Mouse (Mus musculus) Patski (cell line): ENCODE results near the gene Usp39. TPM values are rescaled to one million over a fixed set of nuclear protein-coding genes. Genes with fewer than 3 reads are reported as not detected.
A peak's percentile ranks its signal among the peaks of the same experiment; 100 is the strongest.

Experiments
- ATAC-seq: fragments of 100-300 bp; one replicate; pipeline ENCODE4 v1.8.0; 2021
- CTCF ChIA-PET: fragments of 350-600 bp; sonication (Branson Sonifier 250); formaldehyde crosslinking; loops from one replicate; lab custom pipeline; 2022; ENCODE audit warnings: inconsistent platforms; lab: Charles Lee
- POLR2A ChIA-PET: fragments of 350-600 bp; sonication (Branson Sonifier 250); formaldehyde crosslinking; loops from one replicate; lab custom pipeline; 2022; ENCODE audit warnings: antibody characterized with exemption, inconsistent platforms; lab: Charles Lee
- DNase-seq: peaks from one replicate; pipeline ENCODE4 v3.0.0-alpha.2; 2011; ENCODE audit warnings: low read depth, low spot score
- H3K27me3 ChIP-seq: fragments of 371-371 bp; one replicate; pipeline ENCODE4 v1.5.1; 2021
- CTCF ChIP-seq: fragments of 100-300 bp; IDR thresholded peaks from one replicate; pipeline ENCODE4 v1.5.1; 2021
- in situ Hi-C: fragments of 300-500 bp; cut with MboI; formaldehyde crosslinking; loops from 3 replicates; pipeline ENCODE4 v1.11.1; 2018; ENCODE audit warnings: low pct_unique_long_range_greater_than_20kb, mixed read lengths
- polyA plus RNA-seq: library from polyadenylated mRNA; unstranded; gene quantifications from one replicate; pipeline ENCODE4 v1.2.3, GENCODE M21; 2021

Usp39 gene
- polyA plus RNA-seq: 64.7 TPM

- CTCF ChIA-PET: interaction anchor here (0.9 to 1.9 kb wide), 5 partner anchors 10 to 190 kb away, joined by 3 to 6 read pairs (median 4); partner anchors contain the start of gene Tmem150a
- no peaks in the 10 kb centered on the region for H3K27me3 ChIP-seq
- ATAC-seq (peak; percentile 74), DNase-seq (peak; percentile 77)
- POLR2A ChIA-PET: interaction anchor here (1.2 to 1.5 kb wide), 2 partner anchors 11 to 43 kb away, joined by 3 to 8 read pairs; partner anchors contain the start of gene Tmem150a
- in situ Hi-C loops: no loop called here
- TF ChIP-seq CTCF: no peak
Measured at GRCm38 (mm10) chr6:72345074-72345567, at the start of gene Usp39. TSS of gene Usp39 (minus strand) at chr6:72345184.

- ChIA-PET POLR2A (no interaction called here), CTCF (interaction anchor here (1.3 kb wide), 1 partner anchor 10 kb away, joined by 4 read pairs; no protein-coding TSS in a partner anchor)
- H3K27me3 ChIP-seq: no peaks in the 10 kb centered on the region
- ATAC-seq (no peak), DNase-seq (no peak)
- TF ChIP-seq CTCF: no peak
- in situ Hi-C loops: no loop called here
Measured at GRCm38 (mm10) chr6:72392341-72392740, 47.4 kb upstream of the Usp39 start.

- no peaks in the 10 kb centered on the region for H3K27me3 ChIP-seq
- ChIA-PET CTCF (interaction anchor here (0.8 to 3.2 kb wide), 11 partner anchors 9 to 66 kb away, joined by 3 to 11 read pairs (median 5); partner anchors contain the start of genes Tmem150a and Vamp5), POLR2A (interaction anchor here (1.1 to 1.2 kb wide), 2 partner anchors 20 to 27 kb away, joined by 3 to 4 read pairs; no protein-coding TSS in a partner anchor)
- no peak for TF ChIP-seq CTCF
- DNase-seq (no peak), ATAC-seq (no peak)
- in situ Hi-C loops: no loop called here
Measured at GRCm38 (mm10) chr6:72390795-72391521, 46.0 kb upstream of the Usp39 start.

GRCm38 (mm10) chr6:72389941-72390771 is 45.2 kb upstream of the Usp39 start, which contains the start of gene Vamp8:
TSS of gene Vamp8 (minus strand) at chr6:72390703.
- CTCF ChIA-PET: interaction anchor here (0.9 to 3.2 kb wide), 14 partner anchors 8 to 65 kb away, joined by 3 to 11 read pairs (median 4); partner anchors contain the start of genes Tmem150a and Vamp5
- no peaks in the 10 kb centered on the region for H3K27me3 ChIP-seq
- peak; percentile 68 for ATAC-seq
- TF ChIP-seq CTCF: no peak
- POLR2A ChIA-PET: interaction anchor here (0.5 to 1.7 kb wide), 5 partner anchors 11 to 64 kb away, joined by 3 to 7 read pairs (median 3); partner anchors contain the start of genes Rnf181 and Vamp5
- no peak for DNase-seq
- in situ Hi-C loops: no loop called here

GRCm38 (mm10) chr6:72389471-72389940 is 44.5 kb upstream of the Usp39 start:
- in situ Hi-C loops: no loop called here
- DNase-seq (no peak), ATAC-seq (peak; percentile 15)
- ChIA-PET CTCF (interaction anchor here (0.9 to 3.2 kb wide), 14 partner anchors 8 to 65 kb away, joined by 3 to 11 read pairs (median 4); partner anchors contain the start of genes Tmem150a and Vamp5), POLR2A (interaction anchor here (0.8 to 1.7 kb wide), 3 partner anchors 10 to 26 kb away, joined by 3 to 7 read pairs (median 3); partner anchors contain the start of genes Rnf181 and Vamp5)
- no peaks in the 10 kb centered on the region for H3K27me3 ChIP-seq
- TF ChIP-seq CTCF: no peak

GRCm38 (mm10) chr6:72388791-72389329 is 43.9 kb upstream of the Usp39 start:
- DNase-seq (no peak), ATAC-seq (no peak)
- POLR2A ChIA-PET: interaction anchor here (1.7 kb wide), 1 partner anchor 10 kb away, joined by 7 read pairs; the partner anchor contains the start of gene Vamp5
- in situ Hi-C loops: no loop called here
- no peaks in the 10 kb centered on the region for H3K27me3 ChIP-seq
- TF ChIP-seq CTCF: no peak
- CTCF ChIA-PET: interaction anchor here (1.2 to 3.2 kb wide), 5 partner anchors 8 to 35 kb away, joined by 4 to 11 read pairs (median 4); partner anchors contain the start of gene Vamp5

- in situ Hi-C loops: no loop called here
- ChIA-PET POLR2A (interaction anchor here (0.9 kb wide), 1 partner anchor 43 kb away, joined by 3 read pairs; the partner anchor contains the start of gene Usp39), CTCF (interaction anchor here (1.5 kb wide), 1 partner anchor 19 kb away, joined by 4 read pairs; no protein-coding TSS in a partner anchor)
- DNase-seq (no peak), ATAC-seq (no peak)
- no peak for TF ChIP-seq CTCF
- H3K27me3 ChIP-seq: no peaks in the 10 kb centered on the region
Measured at GRCm38 (mm10) chr6:72388266-72388665, 43.3 kb upstream of the Usp39 start.

- in situ Hi-C loops: no loop called here
- CTCF ChIA-PET: no interaction called here
- no peaks in the 10 kb centered on the region for H3K27me3 ChIP-seq
- POLR2A ChIA-PET: interaction anchor here (0.9 kb wide), 1 partner anchor 43 kb away, joined by 3 read pairs; the partner anchor contains the start of gene Usp39
- ATAC-seq: no peak
- DNase-seq: no peak
- no peak for TF ChIP-seq CTCF
Measured at GRCm38 (mm10) chr6:72387816-72388215, 42.8 kb upstream of the Usp39 start.

GRCm38 (mm10) chr6:72386561-72386960 is 41.6 kb upstream of the Usp39 start:
- in situ Hi-C loops: no loop called here
- ATAC-seq (no peak), DNase-seq (no peak)
- CTCF ChIA-PET: no interaction called here
- no peak for TF ChIP-seq CTCF
- POLR2A ChIA-PET: no interaction called here
- no peaks in the 10 kb centered on the region for H3K27me3 ChIP-seq
